Mouse (Mus musculus) midbrain, embryonic 15.5 days (tissue): Measurements from ENCODE around the gene Cnksr3. TPM values are rescaled to one million over a fixed set of nuclear protein-coding genes. Genes with fewer than 3 reads are reported as not detected.

Experiments used
- ATAC-seq: fragments of 200-750 bp; cut with Nextera tagmentation; replicated peaks from 2 replicates; pipeline ENCODE4 v1.8.0; 2017; ENCODE audit warnings: moderate TSS enrichment
- H3K27ac ChIP-seq: fragments of 300-500 bp; sonication (generic); 2 replicates; pipeline ENCODE4 v1.5.1; 2015; ENCODE audit warnings: mild to moderate bottlenecking, inconsistent platforms
- H3K27me3 ChIP-seq: fragments of 300-500 bp; sonication (generic); replicated peaks from 2 replicates; pipeline ENCODE4 v1.6.1; 2015; ENCODE audit warnings: inconsistent platforms
- H3K36me3 ChIP-seq: fragments of 300-500 bp; sonication (generic); replicated peaks from 2 replicates; pipeline ENCODE4 v1.6.1; 2015; ENCODE audit warnings: inconsistent platforms
- H3K4me1 ChIP-seq: fragments of 300-500 bp; sonication (generic); 2 replicates; pipeline ENCODE4 v1.6.1; 2015; ENCODE audit warnings: inconsistent platforms
- H3K4me2 ChIP-seq: fragments of 300-500 bp; sonication (generic); 2 replicates; pipeline ENCODE4 v1.6.1; 2015; ENCODE audit warnings: inconsistent platforms, mild to moderate bottlenecking, moderate library complexity
- H3K4me3 ChIP-seq: fragments of 300-500 bp; sonication (generic); 2 replicates; pipeline ENCODE4 v1.5.1; 2015; ENCODE audit warnings: mild to moderate bottlenecking, inconsistent platforms
- H3K9ac ChIP-seq: fragments of 300-500 bp; sonication (generic); 2 replicates; pipeline ENCODE4 v1.6.1; 2015; ENCODE audit warnings: mild to moderate bottlenecking, inconsistent platforms
- H3K9me3 ChIP-seq: fragments of 300-500 bp; sonication (generic); 2 replicates; pipeline ENCODE4 v1.6.1; 2016; ENCODE audit warnings: inconsistent platforms
- WGBS: fragments of 180-500 bp; shearing (Covaris S2); methylation state at CpG from one replicate; pipeline ENCODE4 v1.1.7; 2015; ENCODE audit warnings: mixed read lengths; 5-methylcytosine and 5-hydroxymethylcytosine counted together
- polyA plus RNA-seq: library from polyadenylated mRNA; unstranded; fragments of >200 nt; fragmentation: Nextera tagmentation; extraction: Ambion mirVana; gene quantifications from 2 replicates; pipeline ENCODE4 v1.2.1, GENCODE M21; 2015

Gene Cnksr3
- 2.1 TPM in 2 replicates for polyA plus RNA-seq

GRCm38 (mm10) chr10:7211696-7212482 is at the start of gene Cnksr3:
Gene Cnksr3 (minus strand): TSS chr10:7212237.
- no peaks in the 10 kb centered on the region for H3K36me3 ChIP-seq
- H3K4me2 ChIP-seq, result peak within 1 kb of the TSS; percentile 98
- H3K27ac ChIP-seq, result peak within 1 kb of the TSS; percentile 65
- peak; percentile 93 for ATAC-seq
- H3K9me3 ChIP-seq, result no peaks in the 10 kb centered on the region
- no peaks in the 10 kb centered on the region for H3K27me3 ChIP-seq
- peaks cover 20% of the 10 kb centered on the region for H3K4me1 ChIP-seq
- WGBS, result under 1% methylated on average over 74 of the region's 74 CpGs
- peak within 1 kb of the TSS; percentile 39 for H3K9ac ChIP-seq
- peak within 1 kb of the TSS; percentile 89 for H3K4me3 ChIP-seq

- H3K9ac ChIP-seq, result no peak overlapping the region
- no peaks in the 10 kb centered on the region for H3K36me3 ChIP-seq
- 66% methylated on average over 10 of the region's 10 CpGs for WGBS
- no peak overlapping the region for H3K27ac ChIP-seq
- H3K27me3 ChIP-seq, result no peaks in the 10 kb centered on the region
- H3K4me2 ChIP-seq, result no peak overlapping the region
- no peaks in the 10 kb centered on the region for H3K9me3 ChIP-seq
- no peak for ATAC-seq
- peaks cover 6% of the 10 kb centered on the region; the same call in 1 of the 2 replicates for H3K4me1 ChIP-seq
- no peak overlapping the region for H3K4me3 ChIP-seq
Observed at GRCm38 (mm10) chr10:7260166-7261108, 48.4 kb upstream of the Cnksr3 start.

- 84% methylated on average over 5 of the region's 5 CpGs for WGBS
- Histone ChIP-seq H3K27ac (no peak overlapping the region), H3K9me3 (no peaks in the 10 kb centered on the region), H3K4me2 (no peak overlapping the region), H3K36me3 (no peaks in the 10 kb centered on the region), H3K4me1 (no peaks in the 10 kb centered on the region), H3K27me3 (no peaks in the 10 kb centered on the region), H3K9ac (no peak overlapping the region), H3K4me3 (no peak overlapping the region)
- no peak for ATAC-seq
Observed at GRCm38 (mm10) chr10:7258607-7259006, 46.6 kb upstream of the Cnksr3 start.

DNA sequence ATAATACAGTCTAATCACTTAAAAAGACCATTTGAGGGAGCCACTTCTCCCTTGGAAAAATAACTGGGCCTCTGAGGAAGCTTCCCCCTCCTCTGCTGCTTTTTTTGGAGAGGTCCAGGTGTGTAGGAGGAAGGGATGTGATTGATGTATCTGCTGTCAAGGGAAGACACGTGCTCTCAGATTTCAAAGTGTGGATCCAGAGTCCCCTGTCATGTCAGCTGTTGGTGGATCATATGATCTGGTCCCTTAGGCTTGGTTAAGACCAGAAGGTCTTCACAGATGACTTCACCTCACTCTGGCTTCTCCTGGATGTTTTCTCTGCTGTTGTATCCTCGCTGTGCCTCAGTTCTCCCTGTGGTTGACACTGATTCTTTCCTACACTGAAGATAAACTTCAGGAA is 38.4 kb upstream of the Cnksr3 start:
- no peak for ATAC-seq
- no peaks in the 10 kb centered on the region for H3K9me3 ChIP-seq
- H3K36me3 ChIP-seq, result no peaks in the 10 kb centered on the region
- no peaks in the 10 kb centered on the region for H3K27me3 ChIP-seq
- 89% methylated on average over 2 of the region's 2 CpGs for WGBS
- H3K4me3 ChIP-seq, result no peak overlapping the region
- H3K4me2 ChIP-seq, result no peak overlapping the region
- no peak overlapping the region for H3K9ac ChIP-seq
- no peak overlapping the region for H3K27ac ChIP-seq
- no peaks in the 10 kb centered on the region for H3K4me1 ChIP-seq

GRCm38 (mm10) chr10:7234601-7235000 is 22.6 kb upstream of the Cnksr3 start:
- WGBS, result 27% methylated on average over 3 of the region's 5 CpGs
- Histone ChIP-seq H3K36me3 (no peaks in the 10 kb centered on the region), H3K4me2 (no peak overlapping the region), H3K9ac (no peak overlapping the region), H3K4me3 (no peak overlapping the region), H3K27me3 (no peaks in the 10 kb centered on the region), H3K9me3 (no peaks in the 10 kb centered on the region), H3K27ac (no peak overlapping the region), H3K4me1 (no peaks in the 10 kb centered on the region)
- ATAC-seq, result no peak

GRCm38 (mm10) chr10:7217551-7218127 is 5.6 kb upstream of the Cnksr3 start:
- no peak for ATAC-seq
- H3K36me3 ChIP-seq, result no peaks in the 10 kb centered on the region
- H3K4me3 ChIP-seq, result no peak overlapping the region
- peaks cover 4% of the 10 kb centered on the region for H3K4me1 ChIP-seq
- no peak overlapping the region for H3K27ac ChIP-seq
- no peak overlapping the region for H3K9ac ChIP-seq
- H3K4me2 ChIP-seq, result no peak overlapping the region
- no peaks in the 10 kb centered on the region for H3K9me3 ChIP-seq
- H3K27me3 ChIP-seq, result no peaks in the 10 kb centered on the region
- WGBS, result 88% methylated on average over 3 of the region's 3 CpGs

- Histone ChIP-seq H3K27me3 (no peaks in the 10 kb centered on the region), H3K4me2 (no peak overlapping the region), H3K9ac (no peak overlapping the region), H3K27ac (no peak overlapping the region), H3K9me3 (no peaks in the 10 kb centered on the region), H3K4me1 (peaks cover 20% of the 10 kb centered on the region), H3K36me3 (no peaks in the 10 kb centered on the region), H3K4me3 (no peak overlapping the region)
- no peak for ATAC-seq
- 74% methylated on average over 4 of the region's 4 CpGs for WGBS
Observed at GRCm38 (mm10) chr10:7214718-7215117, 2.7 kb upstream of the Cnksr3 start.

DNA sequence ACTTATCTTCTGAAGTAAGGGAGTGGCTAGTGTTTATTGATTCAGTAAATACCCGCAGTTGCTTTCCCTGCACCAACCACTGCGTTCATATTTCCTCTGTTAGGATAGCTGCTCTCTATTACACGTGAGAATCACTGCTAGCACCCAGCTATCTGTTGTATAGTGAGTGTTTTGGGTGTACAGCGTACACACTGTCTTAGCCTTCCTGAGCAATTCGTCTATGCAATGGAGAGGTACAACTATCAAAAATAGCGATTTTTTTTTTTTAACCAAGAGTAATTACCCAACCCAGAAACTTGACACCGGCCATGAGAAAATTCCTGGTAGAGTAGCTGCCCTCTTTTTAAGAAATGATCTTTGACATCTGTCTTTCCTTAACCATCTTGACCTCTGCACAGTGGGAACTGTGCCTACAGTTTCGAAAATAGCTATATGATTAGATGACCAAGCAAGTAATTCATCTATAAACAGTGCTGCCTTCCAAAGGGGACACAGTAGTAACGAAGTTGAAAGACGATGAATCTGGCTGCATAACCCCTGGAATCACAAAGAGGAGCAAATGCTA is 1.1 kb upstream of the Cnksr3 start:
- Histone ChIP-seq H3K4me2 (peak overlapping the region; percentile 98), H3K4me3 (peak overlapping the region; percentile 89), H3K36me3 (no peaks in the 10 kb centered on the region), H3K9me3 (no peaks in the 10 kb centered on the region), H3K4me1 (peaks cover 20% of the 10 kb centered on the region), H3K27me3 (no peaks in the 10 kb centered on the region), H3K9ac (no peak overlapping the region; the same call in 1 of the 2 replicates), H3K27ac (no peak overlapping the region)
- ATAC-seq, result no peak
- WGBS, result 72% methylated on average over 10 of the region's 10 CpGs

GRCm38 (mm10) chr10:7212537-7212936 is 500 bp upstream of the Cnksr3 start:
- WGBS, result 25% methylated on average over 10 of the region's 10 CpGs
- Histone ChIP-seq H3K4me3 (peak overlapping the region; percentile 89), H3K27ac (peak overlapping the region; percentile 57; the same call in 1 of the 2 replicates), H3K4me1 (peaks cover 20% of the 10 kb centered on the region), H3K36me3 (no peaks in the 10 kb centered on the region), H3K27me3 (no peaks in the 10 kb centered on the region), H3K4me2 (peak overlapping the region; percentile 98), H3K9me3 (no peaks in the 10 kb centered on the region), H3K9ac (peak overlapping the region; percentile 39; the same call in 1 of the 2 replicates)
- ATAC-seq, result peak; percentile 33

DNA sequence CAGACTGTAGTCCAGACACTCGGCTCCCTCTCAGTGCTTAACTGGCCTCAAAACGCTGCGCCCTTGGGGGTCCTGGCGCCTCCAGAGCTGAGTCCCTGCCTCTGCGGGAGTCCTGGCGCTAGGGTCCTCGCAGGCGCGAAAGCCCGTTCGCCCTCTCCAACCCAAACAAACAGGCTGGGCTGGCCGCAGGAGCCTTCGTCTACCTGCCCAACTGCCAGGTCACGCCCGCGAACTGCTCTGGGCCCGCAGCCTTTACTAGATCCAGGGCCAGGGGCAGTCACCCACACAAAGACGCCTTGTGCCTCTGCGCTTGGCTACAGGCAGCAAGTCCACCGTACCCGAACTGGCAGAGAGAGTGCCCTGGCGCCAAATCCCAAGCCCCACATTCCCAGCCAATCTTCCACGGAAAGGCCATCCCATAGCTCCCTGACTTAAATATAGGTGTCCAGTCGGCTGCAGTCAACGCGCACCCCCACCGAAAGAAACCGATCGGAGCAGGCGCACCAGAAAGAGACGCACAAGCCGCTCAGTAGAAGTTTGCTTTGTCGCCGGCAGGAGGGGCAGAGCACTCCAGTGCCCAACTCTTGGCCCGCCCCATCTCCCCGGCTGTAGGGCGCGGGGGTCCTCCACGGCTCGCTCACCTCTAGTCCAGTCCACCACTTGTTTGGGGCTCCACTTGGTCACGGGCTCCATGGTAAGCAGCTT is 894 bp downstream of the Cnksr3 start:
- no peaks in the 10 kb centered on the region for H3K36me3 ChIP-seq
- peaks cover 20% of the 10 kb centered on the region for H3K4me1 ChIP-seq
- WGBS, result under 1% methylated on average over 41 of the region's 41 CpGs
- H3K27me3 ChIP-seq, result no peaks in the 10 kb centered on the region
- H3K27ac ChIP-seq, result peak overlapping the region; percentile 65
- peak overlapping the region; percentile 89 for H3K4me3 ChIP-seq
- no peaks in the 10 kb centered on the region for H3K9me3 ChIP-seq
- peak overlapping the region; percentile 39 for H3K9ac ChIP-seq
- H3K4me2 ChIP-seq, result peak overlapping the region; percentile 98
- ATAC-seq, result peak; percentile 87

GRCm38 (mm10) chr10:7209691-7210455 is 2.2 kb downstream of the Cnksr3 start:
- H3K4me3 ChIP-seq, result peak overlapping the region; percentile 89; the same call in 1 of the 2 replicates
- no peaks in the 10 kb centered on the region for H3K27me3 ChIP-seq
- no peak overlapping the region for H3K9ac ChIP-seq
- peaks cover 20% of the 10 kb centered on the region for H3K4me1 ChIP-seq
- WGBS, result 76% methylated on average over 5 of the region's 5 CpGs
- ATAC-seq, result no peak
- H3K9me3 ChIP-seq, result no peaks in the 10 kb centered on the region
- no peak overlapping the region for H3K27ac ChIP-seq
- peak overlapping the region; percentile 98; the same call in 1 of the 2 replicates for H3K4me2 ChIP-seq
- H3K36me3 ChIP-seq, result no peaks in the 10 kb centered on the region
